Mouse (Mus musculus) lung, postnatal 36 days (tissue): ENCODE measurements around the gene Nptxr.
"Not testable (repeated sequence)": the region's sequence is repeated elsewhere in the genome, so short reads cannot be mapped to it uniquely, and the experiment has no call there.

Source experiments
- DNase-seq: peaks from one replicate; pipeline ENCODE4 v3.0.0; 2022; ENCODE audit warnings: mixed read lengths

Gene Nptxr

GRCm38 (mm10) chr15:79822265-79823199 lies 18.0 kb upstream of the Nptxr start:
- DNase-seq, result no peak

GRCm38 (mm10) chr15:79818325-79818724 lies 13.8 kb upstream of the Nptxr start:
- DNase-seq, result no peak

GRCm38 (mm10) chr15:79813666-79814258 lies 9.2 kb upstream of the Nptxr start:
- no peak for DNase-seq

GRCm38 (mm10) chr15:79812840-79813239 lies 8.3 kb upstream of the Nptxr start:
- DNase-seq, result not testable (repeated sequence)

GRCm38 (mm10) chr15:79810997-79811396 lies 6.4 kb upstream of the Nptxr start:
- DNase-seq, result no peak

GRCm38 (mm10) chr15:79810061-79810460 lies 5.5 kb upstream of the Nptxr start:
- no peak for DNase-seq

GRCm38 (mm10) chr15:79808658-79809057 lies 4.1 kb upstream of the Nptxr start:
- DNase-seq, result no peak

GRCm38 (mm10) chr15:79808114-79808513 lies 3.5 kb upstream of the Nptxr start:
- peak; percentile 61 for DNase-seq

GRCm38 (mm10) chr15:79807050-79807449 lies 2.5 kb upstream of the Nptxr start:
- DNase-seq, result no peak

- no peak for DNase-seq
Observed at GRCm38 (mm10) chr15:79805246-79805645, 680 bp upstream of the Nptxr start.

- no peak for DNase-seq
Observed at GRCm38 (mm10) chr15:79803533-79804351, 824 bp downstream of the Nptxr start.

GRCm38 (mm10) chr15:79802304-79802703 lies 2.3 kb downstream of the Nptxr start:
- no peak for DNase-seq

GRCm38 (mm10) chr15:79801646-79802045 lies 2.9 kb downstream of the Nptxr start:
- DNase-seq, result no peak

- DNase-seq, result no peak
Observed at GRCm38 (mm10) chr15:79800701-79801100, 3.9 kb downstream of the Nptxr start.

- DNase-seq, result no peak
Observed at GRCm38 (mm10) chr15:79798591-79798990, 6.0 kb downstream of the Nptxr start.

- DNase-seq, result no peak
Observed at GRCm38 (mm10) chr15:79797680-79798079, 6.9 kb downstream of the Nptxr start.

GRCm38 (mm10) chr15:79797096-79797495 lies 7.5 kb downstream of the Nptxr start:
- DNase-seq, result no peak

GRCm38 (mm10) chr15:79796256-79796655 lies 8.3 kb downstream of the Nptxr start:
- no peak for DNase-seq

GRCm38 (mm10) chr15:79794173-79794572 lies 10.4 kb downstream of the Nptxr start:
- no peak for DNase-seq

- DNase-seq, result no peak
Observed at GRCm38 (mm10) chr15:79793076-79793475, 11.5 kb downstream of the Nptxr start.

GRCm38 (mm10) chr15:79792455-79792854 lies 12.1 kb downstream of the Nptxr start:
- no peak for DNase-seq

GRCm38 (mm10) chr15:79791502-79791901 lies 13.1 kb downstream of the Nptxr start:
- peak; percentile 62 for DNase-seq

GRCm38 (mm10) chr15:79790905-79791304 lies 13.7 kb downstream of the Nptxr start:
- no peak for DNase-seq
